ENCODE assay signal across 16 mouse cellular contexts in genomic region chr19:57679455-57679854, GRCm38 (mm10).
"Had no signal": no experiment of that assay in that cellular context is flagged by ENCODE, and none has a peak within 500 bp of the region (broad histone marks: within the 10 kb centered on the region; RNA-seq: fewer than 3 reads in every experiment).

No protein-coding gene starts in this region.

- H3K36me3 ChIP-seq: liver, embryonic 15.5 days; midbrain, embryonic 15.5 days; stomach, embryonic 15.5 days had no signal

- H3K27me3 ChIP-seq: liver, embryonic 15.5 days; midbrain, embryonic 13.5 days; midbrain, embryonic 15.5 days; neural tube, embryonic 12.5 days; stomach, embryonic 15.5 days had no signal

- H3K4me1 ChIP-seq: liver, embryonic 15.5 days; megakaryocyte, embryonic 14.5 days; midbrain, embryonic 13.5 days; midbrain, embryonic 15.5 days; neural tube, embryonic 12.5 days; stomach, embryonic 15.5 days had no signal

- H3K9me3 ChIP-seq: liver, embryonic 15.5 days; megakaryocyte, embryonic 14.5 days; midbrain, embryonic 13.5 days; midbrain, embryonic 15.5 days; neural tube, embryonic 12.5 days; stomach, embryonic 15.5 days had no signal

- ATAC-seq: liver, postnatal 0 days; midbrain, embryonic 13.5 days; midbrain, embryonic 15.5 days had no signal

- DNase-seq: liver, postnatal 0 days; lung, embryonic 14.5 days; lung, postnatal 14 days; lung, postnatal 36 days; right cerebral cortex, postnatal 14 days; thymus, adult 18-20 months; thymus, postnatal 14 days; thymus, postnatal 36 days had no signal

- H3K4me2 ChIP-seq: liver, embryonic 15.5 days; lung, embryonic 14.5 days; midbrain, embryonic 11.5 days; midbrain, embryonic 13.5 days; midbrain, embryonic 15.5 days; neural tube, embryonic 12.5 days; stomach, embryonic 15.5 days had no signal

- H3K27ac ChIP-seq: liver, embryonic 15.5 days; macrophage; midbrain, embryonic 13.5 days; midbrain, embryonic 15.5 days; neural tube, embryonic 12.5 days; stomach, embryonic 15.5 days had no signal

- H3K9ac ChIP-seq: liver, embryonic 15.5 days; liver, postnatal 0 days; lung, embryonic 14.5 days; midbrain, embryonic 13.5 days; midbrain, embryonic 15.5 days; neural tube, embryonic 12.5 days; stomach, embryonic 15.5 days had no signal

- H3K4me3 ChIP-seq: liver, embryonic 15.5 days; megakaryocyte, embryonic 14.5 days; midbrain, embryonic 13.5 days; midbrain, embryonic 15.5 days; neural tube, embryonic 12.5 days; stomach, embryonic 15.5 days had no signal
